Mouse (Mus musculus): ENCODE results near the gene Gm28047.

DNA sequence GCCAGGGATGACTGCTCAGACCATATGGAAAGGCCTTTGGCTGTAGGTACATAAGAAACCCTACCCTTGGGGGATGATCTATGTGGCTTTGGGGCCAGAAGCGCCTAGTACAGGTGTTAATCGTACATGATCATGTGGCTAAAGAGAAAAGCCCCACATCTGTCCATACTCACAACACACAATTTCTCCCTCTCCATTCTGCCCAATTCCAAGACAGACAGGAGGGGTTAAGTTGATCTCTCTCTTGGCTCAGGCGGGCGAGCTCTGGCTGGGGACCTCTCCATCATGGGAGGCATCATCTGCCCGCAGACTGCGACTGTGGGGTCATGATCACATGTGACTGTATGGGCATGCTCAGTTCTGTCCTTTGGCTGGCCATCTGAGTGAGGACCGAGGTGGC is 90.9 kb downstream of the Gm28047 start:
- TF ChIP-seq CTCF (IDR thresholded peaks at IDR 0.05; ENCODE audit: control insufficient read depth, insufficient read depth, insufficient read length), result no peak
- TF ChIP-seq USF1 (IDR thresholded peaks at IDR 0.05; ENCODE audit: low read depth), result no peak
- no peak for TF ChIP-seq CEBPB (IDR thresholded peaks at IDR 0.05; ENCODE audit: low read depth)
- TF ChIP-seq MYOG (IDR thresholded peaks at IDR 0.05; ENCODE audit: control insufficient read depth, extremely low read depth, insufficient read length), result no peak
